Mouse (Mus musculus) intestine, postnatal 0 days (tissue): ENCODE results near the gene Usp6nl. TPM values are rescaled to one million over a fixed set of nuclear protein-coding genes. Genes with fewer than 3 reads are reported as not detected.

ENCODE experiments used
- ATAC-seq: fragments of 200-750 bp; cut with Nextera tagmentation; 2 replicates; pipeline ENCODE4 v1.8.0; 2017; ENCODE audit warnings: mild to moderate bottlenecking, moderate TSS enrichment, moderate library complexity
- H3K27ac ChIP-seq: fragments of 300-500 bp; sonication (generic); 2 replicates; pipeline ENCODE4 v1.5.1; 2014; ENCODE audit warnings: mild to moderate bottlenecking, low read depth, low read length, moderate library complexity
- H3K27me3 ChIP-seq: fragments of 300-500 bp; sonication (generic); replicated peaks from 2 replicates; pipeline ENCODE4 v1.6.1; 2014; ENCODE audit warnings: low read length, mixed read lengths; ENCODE audit not compliant: control insufficient read depth, insufficient read depth
- H3K36me3 ChIP-seq: fragments of 300-500 bp; sonication (generic); 2 replicates; pipeline ENCODE4 v1.6.1; 2014; ENCODE audit warnings: mild to moderate bottlenecking, moderate library complexity; ENCODE audit not compliant: control insufficient read depth, insufficient read depth
- H3K4me1 ChIP-seq: fragments of 300-500 bp; sonication (generic); replicated peaks from 2 replicates; pipeline ENCODE4 v1.6.1; 2014; ENCODE audit warnings: antibody characterized with exemption, low read length, mixed read lengths; ENCODE audit not compliant: control insufficient read depth, insufficient read depth
- H3K4me2 ChIP-seq: fragments of 300-500 bp; sonication (generic); replicated peaks from 2 replicates; pipeline ENCODE4 v1.6.1; 2014; ENCODE audit warnings: low read depth, mild to moderate bottlenecking, moderate library complexity
- H3K4me3 ChIP-seq: fragments of 300-500 bp; sonication (generic); 2 replicates; pipeline ENCODE4 v1.5.1; 2014; ENCODE audit warnings: low read depth, low read length
- H3K9ac ChIP-seq: fragments of 300-500 bp; sonication (generic); 2 replicates; pipeline ENCODE4 v1.6.1; 2014; ENCODE audit warnings: mild to moderate bottlenecking, low read depth, low read length
- H3K9me3 ChIP-seq: fragments of 300-500 bp; sonication (generic); 2 replicates; pipeline ENCODE4 v1.6.1; 2016; ENCODE audit warnings: mixed run types; ENCODE audit not compliant: control insufficient read depth
- CTCF ChIP-seq: sonication (generic); IDR thresholded peaks from 2 replicates; pipeline ENCODE4 v1.5.1; 2016; ENCODE audit warnings: low read depth, mild to moderate bottlenecking, control low read depth, antibody characterized with exemption, moderate library complexity
- WGBS: fragments of 180-500 bp; shearing (Covaris S2); extraction: QIAGEN DNeasy Blood & Tissue Kit; methylation state at CpG from one replicate; pipeline ENCODE4 v1.1.7; 2014; 5-methylcytosine and 5-hydroxymethylcytosine counted together
- polyA plus RNA-seq: library from polyadenylated mRNA; unstranded; fragments of >200 nt; fragmentation: Nextera tagmentation; extraction: Ambion mirVana; gene quantifications from 2 replicates; pipeline ENCODE4 v1.2.1, GENCODE M21; 2015

Gene Usp6nl
- polyA plus RNA-seq, 1 experiment from 2014 or later, result 6.8 TPM

GRCm38 (mm10) chr2:6459282-6460047, 137.0 kb downstream of the Usp6nl start:
- Histone ChIP-seq H3K36me3 (no peaks in the 10 kb centered on the region), H3K27ac (no peak overlapping the region), H3K4me3 (no peak overlapping the region), H3K9me3 (no peaks in the 10 kb centered on the region), H3K9ac (no peak overlapping the region), H3K4me2 (no peak overlapping the region), H3K4me1 (no peaks in the 10 kb centered on the region), H3K27me3 (no peaks in the 10 kb centered on the region)
- TF ChIP-seq CTCF, result no peak
- 64% methylated on average over 13 of the region's 13 CpGs for WGBS
- no peak for ATAC-seq

DNA sequence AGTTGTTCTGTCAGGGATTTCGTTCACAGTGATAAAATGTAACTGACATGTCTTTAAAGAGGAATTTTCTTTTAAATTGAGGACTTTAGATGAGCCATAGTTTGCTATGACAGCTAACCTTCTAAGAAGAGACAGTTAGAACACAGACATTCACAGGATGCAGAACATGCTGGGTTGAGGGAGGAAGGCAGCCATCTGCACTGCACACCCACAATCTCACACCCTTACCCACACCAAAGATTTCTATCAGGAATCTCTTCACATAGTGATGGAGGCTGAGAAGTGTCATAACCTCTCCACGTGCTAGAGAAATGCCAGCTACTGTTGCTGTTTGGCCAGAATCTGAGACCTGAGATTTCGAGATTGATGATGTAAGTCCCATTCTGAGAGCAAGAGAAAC, 139.8 kb downstream of the Usp6nl start:
- TF ChIP-seq CTCF, result no peak
- Histone ChIP-seq H3K36me3 (no peaks in the 10 kb centered on the region), H3K4me1 (no peaks in the 10 kb centered on the region), H3K27me3 (no peaks in the 10 kb centered on the region), H3K9ac (no peak overlapping the region), H3K4me2 (no peak overlapping the region), H3K4me3 (no peak overlapping the region), H3K9me3 (no peaks in the 10 kb centered on the region), H3K27ac (no peak overlapping the region)
- 90% methylated on average over 3 of the region's 3 CpGs for WGBS
- no peak for ATAC-seq

DNA sequence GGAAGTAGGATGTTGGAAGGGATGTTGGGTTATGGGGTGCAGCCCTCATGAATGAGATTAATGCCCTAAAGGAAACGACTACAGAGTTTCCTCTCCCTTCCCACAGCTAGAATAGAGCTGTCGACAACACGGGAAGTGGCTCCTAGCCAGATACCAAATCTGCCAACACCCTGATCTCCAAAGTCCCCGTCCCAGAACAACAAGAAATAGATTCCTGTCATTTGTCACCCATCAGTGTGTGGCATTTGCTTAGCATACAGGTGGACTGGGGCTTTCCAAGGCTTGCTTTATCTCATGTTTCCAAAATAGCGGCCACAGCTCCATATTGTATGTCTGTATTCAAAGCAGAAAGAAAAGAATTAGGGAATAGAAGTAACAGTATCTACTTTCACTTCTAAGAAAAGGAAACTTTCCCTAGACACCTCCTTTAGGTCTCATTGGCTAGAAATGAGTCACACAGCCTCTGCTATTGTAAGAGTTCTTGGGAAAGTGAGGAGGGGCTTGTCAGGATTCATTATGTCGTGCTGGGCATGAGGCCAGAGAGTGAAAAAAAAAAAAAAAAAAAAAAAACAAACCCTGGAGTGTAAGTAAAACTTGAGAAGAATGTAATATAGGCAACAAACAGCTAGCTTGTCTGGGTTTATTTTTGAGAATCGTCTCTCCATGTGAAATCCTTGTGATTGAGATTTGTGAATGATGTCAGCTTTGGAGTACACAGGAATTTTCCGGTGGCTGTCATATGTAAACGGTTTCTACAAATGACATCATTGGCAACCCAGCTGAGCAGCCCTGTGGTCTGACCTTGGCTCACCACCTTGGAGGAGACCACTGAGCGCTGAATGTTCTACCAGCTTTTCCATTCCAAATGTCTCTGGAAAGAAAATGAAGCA, 141.6 kb downstream of the Usp6nl start:
- Histone ChIP-seq H3K36me3 (no peaks in the 10 kb centered on the region), H3K27me3 (no peaks in the 10 kb centered on the region), H3K27ac (peak overlapping the region; percentile 23; the same call in 1 of the 2 replicates), H3K9ac (no peak overlapping the region), H3K4me3 (no peak overlapping the region), H3K4me1 (no peaks in the 10 kb centered on the region), H3K4me2 (no peak overlapping the region), H3K9me3 (no peaks in the 10 kb centered on the region)
- 64% methylated on average over 10 of the region's 10 CpGs for WGBS
- TF ChIP-seq CTCF, result no peak
- ATAC-seq, result no peak

GRCm38 (mm10) chr2:6466396-6466795, 143.9 kb downstream of the Usp6nl start:
- Histone ChIP-seq H3K27ac (no peak overlapping the region), H3K9me3 (no peaks in the 10 kb centered on the region), H3K36me3 (no peaks in the 10 kb centered on the region), H3K4me3 (no peak overlapping the region), H3K9ac (no peak overlapping the region), H3K4me1 (no peaks in the 10 kb centered on the region; the same call in 1 of the 2 replicates), H3K4me2 (no peak overlapping the region), H3K27me3 (no peaks in the 10 kb centered on the region; the same call in 1 of the 2 replicates)
- no peak for ATAC-seq
- WGBS, result 71% methylated on average over 6 of the region's 6 CpGs
- TF ChIP-seq CTCF, result no peak

DNA sequence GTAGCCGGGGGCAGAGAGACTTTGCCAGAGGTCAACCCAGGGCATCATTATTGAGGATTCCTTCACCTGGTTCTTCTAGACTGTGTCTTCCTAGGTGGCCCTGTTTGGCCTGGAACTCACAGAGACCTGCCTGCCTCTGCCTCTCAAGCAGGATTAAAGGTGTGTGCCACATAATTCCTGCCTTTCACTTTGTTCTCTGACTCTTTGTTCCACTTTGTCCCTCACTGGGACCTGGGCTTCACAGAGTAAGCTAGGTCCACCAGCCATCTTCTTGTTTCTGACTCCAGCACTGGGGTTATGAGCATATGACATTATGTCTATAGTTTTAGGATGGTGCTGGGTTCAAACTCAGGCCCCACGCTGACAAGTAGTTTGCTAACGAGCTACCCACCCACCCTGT, 144.9 kb downstream of the Usp6nl start:
- no peaks in the 10 kb centered on the region; the same call in 1 of the 2 replicates for H3K27me3 ChIP-seq
- WGBS, result 97% methylated on average over 3 of the region's 3 CpGs
- TF ChIP-seq CTCF, result no peak
- no peak for ATAC-seq
- H3K9ac ChIP-seq, result no peak overlapping the region
- H3K4me1 ChIP-seq, result no peaks in the 10 kb centered on the region; the same call in 1 of the 2 replicates
- no peak overlapping the region for H3K4me2 ChIP-seq
- H3K4me3 ChIP-seq, result no peak overlapping the region
- no peak overlapping the region for H3K27ac ChIP-seq
- H3K9me3 ChIP-seq, result no peaks in the 10 kb centered on the region
- no peaks in the 10 kb centered on the region for H3K36me3 ChIP-seq

- H3K4me2 ChIP-seq, result no peak overlapping the region
- WGBS, result 30% methylated on average over 9 of the region's 9 CpGs
- no peaks in the 10 kb centered on the region for H3K36me3 ChIP-seq
- ATAC-seq, result peak; percentile 45; the same call in 1 of the 2 replicates
- no peaks in the 10 kb centered on the region for H3K9me3 ChIP-seq
- no peak overlapping the region for H3K9ac ChIP-seq
- no peaks in the 10 kb centered on the region; the same call in 1 of the 2 replicates for H3K4me1 ChIP-seq
- H3K27me3 ChIP-seq, result no peaks in the 10 kb centered on the region; the same call in 1 of the 2 replicates
- peak; percentile 97 for TF ChIP-seq CTCF
- no peak overlapping the region for H3K4me3 ChIP-seq
- H3K27ac ChIP-seq, result no peak overlapping the region
These were observed 146.7 kb downstream of the Usp6nl start for GRCm38 (mm10) chr2:6469164-6469563.
